Comparison of ENCODE assay signal across 10 mouse cellular contexts in genomic region chr2:132102505-132103130, GRCm38 (mm10). TPM values are rescaled to one million over a fixed set of nuclear protein-coding genes. Genes with fewer than 3 reads are reported as not detected.
A peak's percentile ranks its signal among the peaks of the same experiment; 100 is the strongest.
DNase-seq lines count a peak whose midpoint lies in the region; ATAC-seq and TF ChIP-seq lines count a peak whose summit lies in the region.
"Had no signal": no experiment of that assay in that cellular context is flagged by ENCODE, and none has a peak within 500 bp of the region (broad histone marks: within the 10 kb centered on the region; RNA-seq: fewer than 3 reads in every experiment).

No protein-coding gene starts in this region.

- 74% methylated on average over 10 of the region's 10 CpGs for WGBS in midbrain, postnatal 0 days
- 78% methylated on average over 10 of the region's 10 CpGs for WGBS in forebrain, embryonic 10.5 days

- no peaks in the 10 kb centered on the region for H3K9me3 ChIP-seq in midbrain, postnatal 0 days (ENCODE audit: low read length)
- no peaks in the 10 kb centered on the region for H3K9me3 ChIP-seq in forebrain, embryonic 10.5 days

- TF ChIP-seq CTCF in midbrain, postnatal 0 days (IDR thresholded peaks at IDR 0.05), result no peak

- no peak overlapping the region for H3K27ac ChIP-seq in midbrain, postnatal 0 days (ENCODE audit: low read depth, low read length)
- H3K27ac ChIP-seq in forebrain, embryonic 10.5 days, result no peak overlapping the region

- no peaks in the 10 kb centered on the region for H3K27me3 ChIP-seq in midbrain, postnatal 0 days (ENCODE audit: insufficient read depth, low read length)
- no peaks in the 10 kb centered on the region for H3K27me3 ChIP-seq in forebrain, embryonic 10.5 days (ENCODE audit: poor library complexity, severe bottlenecking)

- no peak overlapping the region for H3K9ac ChIP-seq in midbrain, postnatal 0 days (replicated peaks; ENCODE audit: low read length, poor library complexity, severe bottlenecking)

- H3K4me3 ChIP-seq in midbrain, postnatal 0 days (ENCODE audit: low read depth, low read length), result no peak overlapping the region
- no peak overlapping the region for H3K4me3 ChIP-seq in forebrain, embryonic 10.5 days

- DNase-seq in heart, adult 11 months, result peak; percentile 92
- no peak for DNase-seq in heart, postnatal 14 days
- DNase-seq in R1 (ENCODE audit: low read depth, low spot score), result peak; percentile 29
- peak; percentile 53 for DNase-seq in induced T-regulatory cell, adult 2 months (ENCODE audit: low read depth)
- DNase-seq in lung, postnatal 25 days (ENCODE audit: low spot score), result peak; percentile 37
- DNase-seq in midbrain, postnatal 0 days (ENCODE audit: low spot score), result no peak
- no peak for DNase-seq in cerebellum, postnatal 4 days (ENCODE audit: low spot score in 2 of 2)
- no peak for DNase-seq in forebrain, embryonic 10.5 days (ENCODE audit: extremely low spot score, low spot score)
- DNase-seq: cerebellum, postnatal 25 days; right cerebral cortex, postnatal 4 days had no signal

- no peak overlapping the region for H3K4me2 ChIP-seq in midbrain, postnatal 0 days (ENCODE audit: low read depth, low read length, poor library complexity, severe bottlenecking)

- intact Hi-C loops in heart, postnatal 14 days (cut with DNase I), result no loop called here

- peaks cover 14% of the 10 kb centered on the region for H3K36me3 ChIP-seq in midbrain, postnatal 0 days (ENCODE audit: insufficient read depth, low read length)
- H3K36me3 ChIP-seq in forebrain, embryonic 10.5 days (replicated peaks), result peaks cover 24% of the 10 kb centered on the region

- no peak for ATAC-seq in midbrain, postnatal 0 days (ENCODE audit: low FRiP score)

- H3K4me1 ChIP-seq in midbrain, postnatal 0 days (ENCODE audit: insufficient read depth, low read length), result no peaks in the 10 kb centered on the region
- peaks cover 32% of the 10 kb centered on the region for H3K4me1 ChIP-seq in forebrain, embryonic 10.5 days

RNA-seq across cellular contexts. Expression of gene Slc23a2, which starts 42.3 kb away (rescaled TPM):
- 10 to 100 TPM; 15.4 to 16.0 TPM for total RNA-seq in heart, postnatal 14 days (2021)
- total RNA-seq in midbrain, postnatal 0 days (2014; rRNA removed), result 64.5 and 71.3 TPM in 2 replicates
- 30.5 and 31.9 TPM in 2 replicates for polyA plus RNA-seq in midbrain, postnatal 0 days (2015; fragmentation: Nextera tagmentation; extraction: Ambion mirVana)
- 10.9 and 12.6 TPM in 2 replicates for polyA plus RNA-seq in forebrain, embryonic 10.5 days (2016; fragmentation: Nextera tagmentation; extraction: Ambion mirVana)

Comparison
In these comparisons a context has a peak if more than half of its experiments do, and no peak if none do; other contexts are left out.
1. DNase-seq: peak in heart, adult 11 months (single experiment), R1 (single experiment), induced T-regulatory cell, adult 2 months (single experiment) and lung, postnatal 25 days (single experiment); none in heart, postnatal 14 days (0 of 2), midbrain, postnatal 0 days (single experiment), cerebellum, postnatal 4 days (0 of 2) and forebrain, embryonic 10.5 days (single experiment).